Mouse (Mus musculus): ENCODE measurements around the gene Wnt5a. TPM values are rescaled to one million over a fixed set of nuclear protein-coding genes. Genes with fewer than 3 reads are reported as not detected.

Wnt5a gene
- polyA plus RNA-seq, 1 experiment = 112 TPM

DNA sequence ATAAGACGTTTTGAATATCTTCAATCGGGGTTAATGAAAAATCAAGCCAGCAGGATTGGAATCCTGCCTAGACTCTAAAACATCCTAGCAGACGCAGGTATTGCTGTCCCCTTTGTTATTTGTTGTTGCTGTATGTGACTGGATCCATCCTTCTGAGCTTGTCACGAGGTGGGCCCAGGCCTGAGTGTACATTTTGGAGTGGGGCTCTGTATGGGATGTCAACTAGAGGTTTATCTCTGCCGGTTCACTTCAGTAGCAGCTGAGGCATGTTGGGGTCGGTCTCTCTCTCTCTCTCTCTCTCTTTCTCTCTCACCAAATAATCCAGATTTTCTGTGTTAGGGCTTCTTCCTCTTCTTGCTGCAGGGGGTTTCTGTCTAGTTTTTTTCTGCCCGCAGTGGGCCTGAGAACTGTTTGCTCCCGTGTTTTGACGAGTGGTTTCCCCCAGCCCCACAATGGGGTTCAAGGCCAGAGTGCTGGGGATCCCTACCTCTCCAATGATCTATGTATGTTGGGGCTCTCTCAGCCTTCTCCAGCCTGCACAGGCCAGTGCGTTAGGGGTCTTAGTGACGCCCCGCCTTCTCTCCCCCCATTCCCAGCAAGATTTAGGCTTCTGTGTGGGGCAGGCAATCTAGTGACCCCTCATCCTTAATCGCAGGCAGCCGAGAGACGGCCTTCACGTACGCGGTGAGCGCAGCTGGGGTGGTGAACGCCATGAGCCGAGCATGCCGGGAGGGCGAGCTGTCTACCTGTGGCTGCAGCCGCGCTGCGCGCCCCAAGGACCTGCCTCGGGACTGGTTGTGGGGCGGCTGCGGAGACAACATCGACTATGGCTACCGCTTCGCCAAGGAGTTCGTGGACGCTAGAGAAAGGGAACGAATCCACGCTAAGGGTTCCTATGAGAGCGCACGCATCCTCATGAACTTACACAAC is 13.3 kb downstream of the Wnt5a start:
- TF ChIP-seq CTCF (IDR thresholded peaks at IDR 0.05; ENCODE audit: borderline replicate concordance, insufficient read depth, low read length) (no peak), POLR2A (IDR thresholded peaks at IDR 0.05; ENCODE audit: low read depth, low read length) (no peak)
- Histone ChIP-seq H3K27ac (ENCODE audit: insufficient read depth, low read length) (no peak overlapping the region), H3K4me1 (ENCODE audit: control insufficient read depth, insufficient read depth, low read length) (no peaks in the 10 kb centered on the region), H3K4me3 (ENCODE audit: insufficient read depth, low read length) (no peak overlapping the region)

DNA sequence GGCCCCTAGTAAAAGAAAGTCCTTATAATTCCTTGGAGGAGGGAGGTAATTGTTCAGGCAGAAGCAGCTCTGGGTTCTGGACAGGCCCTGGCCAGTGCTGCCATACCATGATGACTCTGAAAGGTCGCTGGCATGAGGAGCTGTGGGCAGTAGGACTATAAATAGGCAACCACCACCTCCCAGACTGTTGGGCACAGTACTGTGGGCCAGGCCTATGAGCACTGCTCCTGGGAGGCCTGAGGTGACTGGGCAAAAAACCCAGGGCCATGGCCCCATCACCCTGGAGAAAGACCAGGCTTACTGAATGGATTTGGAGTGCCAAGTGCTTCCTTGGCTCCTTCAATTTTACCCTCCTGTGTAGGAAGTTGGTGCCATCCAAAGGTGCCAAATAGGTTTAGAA is 16.6 kb downstream of the Wnt5a start:
- TF ChIP-seq POLR2A (IDR thresholded peaks at IDR 0.05; ENCODE audit: low read depth, low read length) = no peak
- no peak for TF ChIP-seq CTCF (IDR thresholded peaks at IDR 0.05; ENCODE audit: borderline replicate concordance, insufficient read depth, low read length)
- H3K4me3 ChIP-seq (ENCODE audit: insufficient read depth, low read length) = no peak overlapping the region
- H3K4me1 ChIP-seq (ENCODE audit: control insufficient read depth, insufficient read depth, low read length) = peaks cover 2% of the 10 kb centered on the region; the same call in 1 of the 2 replicates
- H3K27ac ChIP-seq (ENCODE audit: insufficient read depth, low read length) = no peak overlapping the region

DNA sequence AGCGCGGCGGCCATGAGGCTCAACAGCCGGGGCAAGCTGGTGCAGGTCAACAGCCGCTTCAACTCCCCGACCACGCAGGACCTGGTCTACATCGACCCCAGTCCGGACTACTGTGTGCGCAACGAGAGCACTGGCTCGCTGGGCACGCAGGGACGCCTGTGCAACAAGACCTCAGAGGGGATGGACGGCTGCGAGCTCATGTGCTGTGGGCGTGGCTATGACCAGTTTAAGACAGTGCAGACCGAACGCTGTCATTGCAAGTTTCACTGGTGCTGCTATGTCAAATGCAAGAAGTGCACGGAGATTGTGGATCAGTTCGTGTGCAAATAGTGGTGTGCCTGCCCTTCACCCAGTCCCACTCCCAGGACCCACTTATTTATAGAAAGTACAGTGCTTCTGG is 18.1 kb downstream of the Wnt5a start:
- TF ChIP-seq CTCF (IDR thresholded peaks at IDR 0.05; ENCODE audit: borderline replicate concordance, insufficient read depth, low read length) = no peak
- TF ChIP-seq POLR2A (IDR thresholded peaks at IDR 0.05; ENCODE audit: low read depth, low read length) = no peak
- H3K4me3 ChIP-seq (ENCODE audit: insufficient read depth, low read length) = no peak overlapping the region
- peaks cover 2% of the 10 kb centered on the region; the same call in 1 of the 2 replicates for H3K4me1 ChIP-seq (ENCODE audit: control insufficient read depth, insufficient read depth, low read length)
- no peak overlapping the region for H3K27ac ChIP-seq (ENCODE audit: insufficient read depth, low read length)

DNA sequence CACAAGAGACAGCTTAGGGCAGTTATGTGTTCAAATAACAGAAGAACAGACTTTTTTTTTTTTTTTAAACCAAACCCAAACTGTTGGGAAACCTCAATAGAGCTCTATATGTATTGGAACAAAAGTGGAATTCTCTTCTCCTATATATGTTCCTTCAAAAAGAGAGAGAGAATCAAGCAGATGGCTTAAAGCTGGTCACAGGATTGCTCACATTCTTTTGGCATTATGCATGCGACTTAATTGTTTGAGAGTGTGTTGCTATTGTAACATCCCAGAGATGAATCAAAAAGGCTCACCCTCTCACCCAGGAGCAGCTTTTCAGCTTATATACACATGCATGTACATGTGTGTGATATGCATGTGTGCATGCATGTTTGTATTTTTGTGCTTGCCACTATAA is 21.0 kb downstream of the Wnt5a start:
- H3K4me1 ChIP-seq (ENCODE audit: control insufficient read depth, insufficient read depth, low read length) = peaks cover 2% of the 10 kb centered on the region; the same call in 1 of the 2 replicates
- no peak overlapping the region for H3K4me3 ChIP-seq (ENCODE audit: insufficient read depth, low read length)
- peak overlapping the region; percentile 39; the same call in 1 of the 2 replicates for H3K27ac ChIP-seq (ENCODE audit: insufficient read depth, low read length)
- TF ChIP-seq CTCF (IDR thresholded peaks at IDR 0.05; ENCODE audit: borderline replicate concordance, insufficient read depth, low read length) = no peak
- TF ChIP-seq POLR2A (IDR thresholded peaks at IDR 0.05; ENCODE audit: low read depth, low read length) = peak; percentile 16; the same call in 1 of the 2 replicates

DNA sequence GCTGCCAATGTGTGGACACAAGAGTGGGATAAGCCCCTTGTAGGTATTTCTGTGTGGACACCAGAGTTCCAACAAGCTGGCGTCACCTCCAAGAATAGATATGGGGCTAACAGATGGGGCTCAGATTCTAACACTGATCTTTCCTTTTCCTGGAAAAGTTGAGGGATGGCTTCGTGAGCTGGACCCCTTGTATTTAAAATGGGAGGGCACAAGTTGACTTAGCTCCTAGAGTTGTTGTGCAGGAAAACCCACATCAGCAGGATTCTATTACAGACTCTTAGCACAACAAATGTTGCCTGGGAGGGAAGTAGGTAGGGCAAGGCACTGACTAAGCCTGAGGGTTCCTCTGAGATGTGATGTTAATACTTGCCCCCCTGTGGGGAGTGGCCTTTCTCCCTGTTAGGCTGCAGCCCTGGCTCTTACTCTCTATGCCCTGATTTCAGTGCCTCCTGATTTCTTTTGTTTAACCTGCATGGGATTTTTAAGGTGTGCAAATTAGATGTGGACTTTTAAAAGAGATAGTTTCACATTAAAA is 23.7 kb downstream of the Wnt5a start:
- H3K27ac ChIP-seq (ENCODE audit: insufficient read depth, low read length) = no peak overlapping the region
- no peak for TF ChIP-seq POLR2A (IDR thresholded peaks at IDR 0.05; ENCODE audit: low read depth, low read length)
- TF ChIP-seq CTCF (IDR thresholded peaks at IDR 0.05; ENCODE audit: borderline replicate concordance, insufficient read depth, low read length) = no peak
- H3K4me1 ChIP-seq (ENCODE audit: control insufficient read depth, insufficient read depth, low read length) = peaks cover 2% of the 10 kb centered on the region; the same call in 1 of the 2 replicates
- no peak overlapping the region for H3K4me3 ChIP-seq (ENCODE audit: insufficient read depth, low read length)

DNA sequence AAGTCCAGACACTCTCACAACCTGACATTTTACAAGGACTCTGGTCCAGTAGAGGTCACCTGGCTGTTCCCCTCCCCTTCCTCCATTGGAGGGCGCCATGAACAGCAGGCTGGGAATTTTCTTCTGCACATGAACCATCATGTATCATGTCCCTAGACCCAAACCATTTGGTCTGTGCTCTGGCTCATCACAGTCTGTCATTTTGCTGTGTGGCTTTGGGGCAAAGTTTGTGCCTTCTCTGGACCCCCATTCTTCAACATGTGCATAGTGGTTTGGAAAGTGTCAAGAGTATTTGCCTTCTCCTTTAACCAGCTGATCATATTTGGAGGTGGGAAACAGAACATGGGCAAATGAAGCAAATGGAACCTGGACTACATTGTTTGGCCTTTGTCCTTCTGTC is 27.0 kb downstream of the Wnt5a start:
- TF ChIP-seq CTCF (IDR thresholded peaks at IDR 0.05; ENCODE audit: borderline replicate concordance, insufficient read depth, low read length) (no peak), POLR2A (IDR thresholded peaks at IDR 0.05; ENCODE audit: low read depth, low read length) (no peak)
- Histone ChIP-seq H3K4me1 (ENCODE audit: control insufficient read depth, insufficient read depth, low read length) (no peaks in the 10 kb centered on the region), H3K4me3 (ENCODE audit: insufficient read depth, low read length) (no peak overlapping the region), H3K27ac (ENCODE audit: insufficient read depth, low read length) (no peak overlapping the region)

DNA sequence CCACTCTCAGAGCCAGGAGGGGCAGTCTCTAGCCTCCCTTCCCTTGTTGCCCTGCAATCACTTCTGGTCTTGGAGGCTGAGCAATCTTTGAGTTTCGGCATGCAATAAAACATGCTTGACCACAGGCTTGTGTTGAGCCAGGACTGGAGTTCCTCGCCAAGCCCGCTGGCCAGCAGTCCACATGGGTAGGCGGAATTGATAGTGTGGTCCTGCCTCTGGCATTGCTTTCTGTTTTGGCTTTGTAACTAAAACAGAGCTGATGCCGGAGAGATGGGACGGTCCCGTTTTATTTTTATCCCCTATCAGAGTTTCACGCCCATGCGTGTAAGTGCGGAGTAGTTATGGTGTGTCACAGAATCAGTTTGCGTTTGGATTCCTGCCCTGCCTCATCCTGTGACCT is 28.4 kb downstream of the Wnt5a start:
- Histone ChIP-seq H3K4me1 (ENCODE audit: control insufficient read depth, insufficient read depth, low read length) (no peaks in the 10 kb centered on the region), H3K27ac (ENCODE audit: insufficient read depth, low read length) (no peak overlapping the region), H3K4me3 (ENCODE audit: insufficient read depth, low read length) (no peak overlapping the region)
- TF ChIP-seq CTCF (IDR thresholded peaks at IDR 0.05; ENCODE audit: borderline replicate concordance, insufficient read depth, low read length) (no peak), POLR2A (IDR thresholded peaks at IDR 0.05; ENCODE audit: low read depth, low read length) (no peak)

DNA sequence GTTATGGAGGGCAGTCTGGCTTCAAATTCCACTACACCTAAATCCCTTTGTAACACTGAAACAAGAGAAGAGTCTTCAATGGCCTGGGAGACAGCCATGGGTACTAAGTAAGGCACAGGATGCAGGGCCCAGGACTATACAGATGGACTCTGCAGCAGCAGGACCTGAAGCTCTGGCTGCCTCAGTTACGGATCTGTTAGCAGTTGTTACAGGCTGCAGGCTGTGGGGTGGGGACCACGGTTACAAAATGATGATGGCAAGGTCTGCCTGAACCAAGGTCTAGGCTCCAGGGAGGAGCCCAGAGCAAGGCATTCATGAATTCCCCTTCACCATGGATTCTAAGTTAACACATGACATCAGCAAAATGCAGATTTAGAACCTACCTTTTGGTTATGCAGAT is 29.3 kb downstream of the Wnt5a start:
- no peak overlapping the region for H3K4me3 ChIP-seq (ENCODE audit: insufficient read depth, low read length)
- TF ChIP-seq CTCF (IDR thresholded peaks at IDR 0.05; ENCODE audit: borderline replicate concordance, insufficient read depth, low read length) = no peak
- no peak for TF ChIP-seq POLR2A (IDR thresholded peaks at IDR 0.05; ENCODE audit: low read depth, low read length)
- no peak overlapping the region for H3K27ac ChIP-seq (ENCODE audit: insufficient read depth, low read length)
- H3K4me1 ChIP-seq (ENCODE audit: control insufficient read depth, insufficient read depth, low read length) = no peaks in the 10 kb centered on the region

DNA sequence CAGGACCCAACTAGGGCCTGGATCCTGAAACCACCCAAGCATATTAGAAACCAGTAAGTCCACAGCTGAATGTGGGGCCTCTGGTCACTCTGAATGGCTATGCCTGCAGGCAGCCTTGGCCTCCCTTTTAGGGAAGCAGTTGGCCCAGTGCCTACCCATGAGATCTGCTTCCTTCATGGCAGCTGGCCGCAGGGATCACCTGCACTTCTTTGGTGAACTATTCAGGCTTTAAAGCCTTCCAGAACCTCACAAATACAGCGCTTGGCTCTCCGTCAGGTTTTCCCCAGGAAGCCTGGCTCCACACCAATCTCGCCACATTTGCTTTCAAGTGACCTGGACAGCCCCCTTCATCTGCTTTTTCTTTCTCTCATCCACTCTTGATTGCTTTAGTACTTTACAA is 31.3 kb downstream of the Wnt5a start:
- Histone ChIP-seq H3K4me3 (ENCODE audit: insufficient read depth, low read length) (no peak overlapping the region), H3K27ac (ENCODE audit: insufficient read depth, low read length) (no peak overlapping the region), H3K4me1 (ENCODE audit: control insufficient read depth, insufficient read depth, low read length) (no peaks in the 10 kb centered on the region)
- TF ChIP-seq POLR2A (IDR thresholded peaks at IDR 0.05; ENCODE audit: low read depth, low read length) = no peak
- no peak for TF ChIP-seq CTCF (IDR thresholded peaks at IDR 0.05; ENCODE audit: borderline replicate concordance, insufficient read depth, low read length)

DNA sequence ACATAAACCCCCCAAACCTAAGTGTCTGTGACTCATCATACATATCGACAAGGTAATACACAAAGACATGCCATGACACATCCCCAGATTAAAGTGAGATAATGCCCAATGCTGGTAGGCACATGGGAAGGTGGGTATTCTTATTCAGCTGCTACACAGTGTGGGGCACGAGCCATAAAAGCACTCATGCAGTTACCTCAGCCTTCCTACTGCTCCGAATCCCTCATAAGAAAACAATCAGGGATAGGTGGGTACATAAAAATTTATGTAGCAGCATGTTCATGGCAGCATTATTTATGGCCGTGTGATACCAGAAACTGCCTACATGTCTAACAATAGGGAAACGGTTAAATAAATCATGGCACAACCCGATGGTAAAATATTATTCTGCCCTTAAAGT is 35.0 kb downstream of the Wnt5a start:
- Histone ChIP-seq H3K4me3 (ENCODE audit: insufficient read depth, low read length) (no peak overlapping the region), H3K27ac (ENCODE audit: insufficient read depth, low read length) (no peak overlapping the region), H3K4me1 (ENCODE audit: control insufficient read depth, insufficient read depth, low read length) (0 out of 2 replicates have a peak, but pooled peaks cover 3% of the 10 kb centered on the region)
- TF ChIP-seq POLR2A (IDR thresholded peaks at IDR 0.05; ENCODE audit: low read depth, low read length) (no peak), CTCF (IDR thresholded peaks at IDR 0.05; ENCODE audit: borderline replicate concordance, insufficient read depth, low read length) (no peak)

Measured in embryonic fibroblast, embryonic 13.5 days (primary cell).